Mouse (Mus musculus) G1E (cell line): Measurements from ENCODE around the gene Spr. TPM values are rescaled to one million over a fixed set of nuclear protein-coding genes. Genes with fewer than 3 reads are reported as not detected.

Source experiments
- ATAC-seq: 2 replicates; pipeline ENCODE4 v1.8.0; 2016; ENCODE audit warnings: mild to moderate bottlenecking; ENCODE audit not compliant: insufficient number of reproducible peaks, poor library complexity, low FRiP score, severe bottlenecking; ENCODE audit errors: extremely low read depth
- DNase-seq: peaks from one replicate; pipeline ENCODE4 v3.0.0; 2012; ENCODE audit warnings: low spot score
- H3K27me3 ChIP-seq: 2 replicates; pipeline ENCODE4 v1.6.1; 2012; ENCODE audit warnings: mild to moderate bottlenecking, low read length, inconsistent platforms; ENCODE audit not compliant: insufficient read depth
- H3K36me3 ChIP-seq: replicated peaks from 2 replicates; pipeline ENCODE3; 2012; ENCODE audit warnings: mild to moderate bottlenecking, inconsistent platforms
- H3K4me1 ChIP-seq: 2 replicates; pipeline ENCODE4 v1.6.1; 2012; ENCODE audit warnings: low read depth, low read length, inconsistent platforms, mixed read lengths; ENCODE audit not compliant: insufficient read depth
- H3K4me3 ChIP-seq: 2 replicates; pipeline ENCODE4 v1.5.1; 2012; ENCODE audit warnings: low read depth, mild to moderate bottlenecking, inconsistent platforms, low read length, moderate library complexity, mixed read lengths
- H3K9me3 ChIP-seq: replicated peaks from 2 replicates; pipeline ENCODE4 v1.6.1; 2012; ENCODE audit warnings: inconsistent platforms
- CTCF ChIP-seq: IDR thresholded peaks from 2 replicates; pipeline ENCODE4 v1.5.1; 2012; ENCODE audit warnings: low read depth, low read length, inconsistent platforms, mixed read lengths
- GATA1 ChIP-seq: IDR thresholded peaks from 2 replicates; pipeline ENCODE4 v1.6.1; 2012; ENCODE audit warnings: borderline replicate concordance, low read length, inconsistent platforms, mixed read lengths
- GATA2 ChIP-seq: IDR thresholded peaks from 2 replicates; pipeline ENCODE4 v1.6.1; 2012; ENCODE audit warnings: low read depth, low read length, inconsistent platforms, borderline replicate concordance
- POLR2AphosphoS5 ChIP-seq: IDR thresholded peaks from 2 replicates; pipeline ENCODE4 v1.6.1; 2012; ENCODE audit warnings: low read depth, low read length, inconsistent platforms; ENCODE audit not compliant: insufficient replicate concordance
- TAL1 ChIP-seq: conservative IDR thresholded peaks from 2 replicates; pipeline ENCODE4 v1.6.1; 2012; ENCODE audit warnings: low read depth, low read length, inconsistent platforms, mixed read lengths
- polyA plus RNA-seq: library from polyadenylated mRNA; stranded (reverse); fragments of >175 nt; gene quantifications from 2 replicates; pipeline ENCODE4 v1.2.3, GENCODE M21; 2012
- total RNA-seq, 2 experiments: library from RNA; stranded (forward) in 1 of 2; stranded (reverse) in 1 of 2; fragments of 200-1000 nt in 1 of 2; fragments of >200 nt in 1 of 2; fragmentation: Nextera tagmentation in 1 of 2; gene quantifications; 2 replicates each; pipeline ENCODE4 v1.2.3; 2014 to 2017

Spr gene
- total and polyA plus RNA-seq, 3 experiments: 8.3 to 52.7 (median 25.0) TPM

GRCm38 (mm10) chr6:85086645-85087044 is 50.9 kb downstream of the Spr start:
- Histone ChIP-seq H3K4me3 (no peak overlapping the region), H3K9me3 (no peaks in the 10 kb centered on the region), H3K27me3 (peaks cover 4% of the 10 kb centered on the region), H3K36me3 (no peaks in the 10 kb centered on the region), H3K4me1 (no peaks in the 10 kb centered on the region)
- ATAC-seq (no peak), DNase-seq (no peak)
- TF ChIP-seq TAL1 (no peak), POLR2AphosphoS5 (no peak), GATA1 (no peak), GATA2 (no peak), CTCF (no peak)

Other genes starting within 250 kb of the Spr start
- 8.1 and 8.7 TPM in 2 replicates for gene Exoc6b, start 68.3 kb downstream of the Spr start, total RNA-seq (2014; fragmentation: Nextera tagmentation)
- gene Exoc6b, start 68.3 kb downstream of the Spr start, total RNA-seq (2017): 4.9 and 6.9 TPM in 2 replicates
- 0.76 and 1.1 TPM in 2 replicates for gene Exoc6b, start 68.3 kb downstream of the Spr start, polyA plus RNA-seq
- not detected in 2 replicates for gene Emx1, start 49.7 kb upstream of the Spr start, total RNA-seq (2014; fragmentation: Nextera tagmentation)
- gene Emx1, start 49.7 kb upstream of the Spr start, total RNA-seq (2017): not detected in 2 replicates
- not detected in 2 replicates for gene Emx1, start 49.7 kb upstream of the Spr start, polyA plus RNA-seq
- not detected in 2 replicates for gene Sfxn5, start 195.7 kb upstream of the Spr start, total RNA-seq (2014; fragmentation: Nextera tagmentation)
- gene Sfxn5, start 195.7 kb upstream of the Spr start, total RNA-seq (2017): 0.12 and 0.38 TPM in 2 replicates
- gene Sfxn5, start 195.7 kb upstream of the Spr start, polyA plus RNA-seq: 0.04 TPM in 1 of 2 replicates, not detected in the other
- not detected in 2 replicates for gene Rab11fip5, start 236.9 kb upstream of the Spr start, total RNA-seq (2014; fragmentation: Nextera tagmentation)
- gene Rab11fip5, start 236.9 kb upstream of the Spr start, total RNA-seq (2017): 0.27 TPM in 1 of 2 replicates, not detected in the other
- gene Rab11fip5, start 236.9 kb upstream of the Spr start, polyA plus RNA-seq: not detected in 2 replicates